Mouse (Mus musculus) NIH3T3 (cell line): ENCODE results near the gene Adgre4.

Experiments
- DNase-seq: peaks from one replicate; pipeline ENCODE4 v3.0.0-alpha.2; 2012; ENCODE audit warnings: low read depth

Adgre4 gene

GRCm38 (mm10) chr17:55749786-55750185 is at the start of gene Adgre4:
TSS of gene Adgre4 (plus strand) at chr17:55749984.
- no peak for DNase-seq

GRCm38 (mm10) chr17:55702161-55702820 is 47.5 kb upstream of the Adgre4 start:
- peak; percentile 93 for DNase-seq

GRCm38 (mm10) chr17:55702865-55703264 is 46.9 kb upstream of the Adgre4 start:
- no peak for DNase-seq

- peak; percentile 99 for DNase-seq
Measured at GRCm38 (mm10) chr17:55711984-55712811, 37.6 kb upstream of the Adgre4 start, which contains the start of gene Pot1b. TSS of gene Pot1b (minus strand) at chr17:55712628.

GRCm38 (mm10) chr17:55721270-55721669 is 28.5 kb upstream of the Adgre4 start:
- no peak for DNase-seq

GRCm38 (mm10) chr17:55722250-55722649 is 27.5 kb upstream of the Adgre4 start:
- DNase-seq = no peak

GRCm38 (mm10) chr17:55726193-55726592 is 23.6 kb upstream of the Adgre4 start:
- DNase-seq = no peak

GRCm38 (mm10) chr17:55736675-55737074 is 13.1 kb upstream of the Adgre4 start:
- DNase-seq = no peak

GRCm38 (mm10) chr17:55751170-55751569 is 1.4 kb downstream of the Adgre4 start:
- no peak for DNase-seq

- DNase-seq = peak; percentile 62
Measured at GRCm38 (mm10) chr17:55813642-55814041, 63.9 kb downstream of the Adgre4 start.

GRCm38 (mm10) chr17:55816853-55817252 is 67.1 kb downstream of the Adgre4 start:
- no peak for DNase-seq

- peak; percentile 56 for DNase-seq
Measured at GRCm38 (mm10) chr17:55821566-55821965, 71.8 kb downstream of the Adgre4 start.

GRCm38 (mm10) chr17:55843067-55843466 is 93.3 kb downstream of the Adgre4 start:
- no peak for DNase-seq

- no peak for DNase-seq
Measured at GRCm38 (mm10) chr17:55877184-55877583, 127.4 kb downstream of the Adgre4 start.

- peak; percentile 44 for DNase-seq
Measured at GRCm38 (mm10) chr17:55878282-55878635, 128.5 kb downstream of the Adgre4 start.

- DNase-seq = peak; percentile 90
Measured at GRCm38 (mm10) chr17:55878636-55879369, 129.0 kb downstream of the Adgre4 start, which contains the start of gene Zfp119a. TSS of gene Zfp119a (minus strand) at chr17:55878930.

- peak; percentile 33 for DNase-seq
Measured at GRCm38 (mm10) chr17:55883631-55884030, 133.8 kb downstream of the Adgre4 start.

GRCm38 (mm10) chr17:55884912-55885311 is 135.1 kb downstream of the Adgre4 start:
- DNase-seq = peak; percentile 16

GRCm38 (mm10) chr17:55892406-55892955 is 142.7 kb downstream of the Adgre4 start:
- DNase-seq = peak; percentile 30

GRCm38 (mm10) chr17:55903087-55903486 is 153.3 kb downstream of the Adgre4 start:
- no peak for DNase-seq
